Mouse (Mus musculus) v-Abl transformed pro-B cells (cell line): Measurements from ENCODE around the gene Rexo1.

Experiments
- in situ Hi-C, 2 experiments: fragments of 400-800 bp; cut with MboI; formaldehyde crosslinking; loops; one replicate each; pipeline ENCODE4 v1.15.1; 2025; ENCODE audit not compliant: unreplicated experiment in 2 of 2

Rexo1 gene

GRCm38 (mm10) chr10:80519287-80519686 lies 42.1 kb downstream of the Rexo1 start:
- in situ Hi-C loops = loop anchor here (25.0 kb wide), 1 partner anchor 332 kb away; the partner anchor contains the start of gene Efna2 (in 2 of the 2)

- in situ Hi-C loops = loop anchor here (25.0 kb wide), 1 partner anchor 326 kb away; the partner anchor contains the start of gene Efna2 (in 2 of the 2)
Observed at GRCm38 (mm10) chr10:80513739-80514138, 47.6 kb downstream of the Rexo1 start.

- in situ Hi-C loops = loop anchor here (25.0 kb wide), 1 partner anchor 323 kb away; the partner anchor contains the start of gene Efna2 (in 2 of the 2)
Observed at GRCm38 (mm10) chr10:80510273-80510660, 51.1 kb downstream of the Rexo1 start.

- in situ Hi-C loops = loop anchor here (5.0 to 25.0 kb wide), 3 partner anchors 62 to 322 kb away; partner anchors contain the start of gene Efna2 (in 2 of the 2)
Observed at GRCm38 (mm10) chr10:80509412-80510272, 51.7 kb downstream of the Rexo1 start.

- in situ Hi-C loops = loop anchor here (5.0 to 25.0 kb wide), 3 partner anchors 59 to 319 kb away; partner anchors contain the start of gene Efna2 (in 2 of the 2)
Observed at GRCm38 (mm10) chr10:80506222-80506621, 55.1 kb downstream of the Rexo1 start.

GRCm38 (mm10) chr10:80504724-80505123 lies 56.6 kb downstream of the Rexo1 start:
- in situ Hi-C loops = loop anchor here (5.0 to 25.0 kb wide), 3 partner anchors 57 to 317 kb away; partner anchors contain the start of gene Efna2 (in 2 of the 2)

GRCm38 (mm10) chr10:80503599-80504220 lies 57.6 kb downstream of the Rexo1 start:
- in situ Hi-C loops = loop anchor here (25.0 kb wide), 1 partner anchor 316 kb away; the partner anchor contains the start of gene Efna2 (in 2 of the 2)

- in situ Hi-C loops = loop anchor here (25.0 kb wide), 1 partner anchor 316 kb away; the partner anchor contains the start of gene Efna2 (in 2 of the 2)
Observed at GRCm38 (mm10) chr10:80502819-80503314, 58.5 kb downstream of the Rexo1 start.

- in situ Hi-C loops = loop anchor here (25.0 kb wide), 1 partner anchor 315 kb away; the partner anchor contains the start of gene Efna2 (in 2 of the 2)
Observed at GRCm38 (mm10) chr10:80502291-80502690, 59.1 kb downstream of the Rexo1 start.

GRCm38 (mm10) chr10:80496421-80496820 lies 64.9 kb downstream of the Rexo1 start:
- in situ Hi-C loops = no loop called here

GRCm38 (mm10) chr10:80495901-80496300 lies 65.5 kb downstream of the Rexo1 start:
- in situ Hi-C loops = no loop called here

GRCm38 (mm10) chr10:80494732-80495131 lies 66.6 kb downstream of the Rexo1 start, which contains the start of gene Onecut3:
Onecut3 (plus strand) TSS chr10:80494835.
- in situ Hi-C loops = no loop called here
